Mouse (Mus musculus) MEL (cell line): Measurements from ENCODE around the gene Creb3l2. TPM values are rescaled to one million over a fixed set of nuclear protein-coding genes. Genes with fewer than 3 reads are reported as not detected.

ENCODE experiments used
- DNase-seq: peaks from one replicate; pipeline ENCODE4 v3.0.0; 2011; ENCODE audit warnings: low read depth, low spot score
- H3K27ac ChIP-seq: 2 replicates; pipeline ENCODE4 v1.5.1; 2012; ENCODE audit warnings: low read depth, mild to moderate bottlenecking, control low read depth, low read length, moderate library complexity; ENCODE audit not compliant: control insufficient read depth
- H3K27me3 ChIP-seq, 2 experiments: fragments of 150-350 bp in 1 of 2; sonication (generic) in 1 of 2; 2 replicates each; pipeline ENCODE4 v1.6.1; 2012; ENCODE audit warnings: low read length in 2 of 2, mild to moderate bottlenecking in 2 of 2, improper control_type of control experiment in 1 of 2, moderate library complexity in 1 of 2; ENCODE audit not compliant: insufficient read depth in 2 of 2, control insufficient read depth in 1 of 2
- H3K36me3 ChIP-seq, 2 experiments: 2 replicates each; pipeline ENCODE4 v1.6.1; 2012 to 2014; ENCODE audit warnings: low read length in 2 of 2, improper control_type of control experiment in 1 of 2, inconsistent platforms in 1 of 2, mild to moderate bottlenecking in 1 of 2; ENCODE audit not compliant: insufficient read depth in 2 of 2, control insufficient read depth in 1 of 2
- H3K4me1 ChIP-seq, 2 experiments: fragments of 150-350 bp in 1 of 2; sonication (generic) in 1 of 2; 2 replicates each; pipeline ENCODE4 v1.6.1; 2012; ENCODE audit warnings: low read length in 2 of 2, improper control_type of control experiment in 1 of 2, mild to moderate bottlenecking in 1 of 2; ENCODE audit not compliant: insufficient read depth in 2 of 2, control insufficient read depth in 1 of 2
- H3K4me3 ChIP-seq, 2 experiments: fragments of 150-350 bp in 1 of 2; sonication (generic) in 1 of 2; 2 replicates each; pipeline ENCODE4 v1.5.1; 2012; ENCODE audit warnings: low read depth in 2 of 2, low read length in 2 of 2, mild to moderate bottlenecking in 2 of 2, moderate library complexity in 2 of 2, control low read depth in 1 of 2, improper control_type of control experiment in 1 of 2; ENCODE audit not compliant: control insufficient read depth in 1 of 2, insufficient read depth in 1 of 2
- H3K79me2 ChIP-seq: 2 replicates; pipeline ENCODE4 v1.6.1; 2012; ENCODE audit warnings: mild to moderate bottlenecking, low read length, moderate library complexity; ENCODE audit not compliant: control insufficient read depth, poor library complexity, insufficient read depth
- H3K9ac ChIP-seq: 2 replicates; pipeline ENCODE4 v1.6.1; 2012; ENCODE audit warnings: low read depth, mild to moderate bottlenecking, control low read depth, low read length, moderate library complexity; ENCODE audit not compliant: control insufficient read depth, poor library complexity, severe bottlenecking
- H3K9me3 ChIP-seq: fragments of 150-350 bp; sonication (generic); replicated peaks from 2 replicates; pipeline ENCODE4 v1.6.1; 2012; ENCODE audit warnings: mild to moderate bottlenecking, low read length, improper control_type of control experiment, moderate library complexity; ENCODE audit not compliant: insufficient read depth
- BHLHE40 ChIP-seq: IDR thresholded peaks from 2 replicates; pipeline ENCODE4 v1.6.1; 2012; ENCODE audit warnings: low read depth, mild to moderate bottlenecking, inconsistent platforms, low read length, improper control_type of control experiment, borderline replicate concordance
- CHD1 ChIP-seq: IDR thresholded peaks from 2 replicates; pipeline ENCODE4 v1.6.1; 2012; ENCODE audit warnings: low read depth, mild to moderate bottlenecking, inconsistent platforms, low read length, improper control_type of control experiment
- CHD2 ChIP-seq: IDR thresholded peaks from 2 replicates; pipeline ENCODE4 v1.6.1; 2011; ENCODE audit warnings: low read length, improper control_type of control experiment
- EP300 ChIP-seq, 2 experiments: IDR thresholded peaks; 2 replicates each; pipeline ENCODE4 v1.6.1; 2011; ENCODE audit warnings: improper control_type of control experiment in 2 of 2, low read length in 2 of 2, low read depth in 1 of 2, mild to moderate bottlenecking in 1 of 2
- ETS1 ChIP-seq: IDR thresholded peaks from 2 replicates; pipeline ENCODE4 v1.6.1; 2012; ENCODE audit warnings: low read depth, mild to moderate bottlenecking, inconsistent platforms, low read length, improper control_type of control experiment, moderate library complexity
- GABPA ChIP-seq: IDR thresholded peaks from 2 replicates; pipeline ENCODE4 v1.6.1; 2012; ENCODE audit warnings: low read depth, mild to moderate bottlenecking, inconsistent platforms, low read length, improper control_type of control experiment, moderate library complexity
- GATA1 ChIP-seq: IDR thresholded peaks from 2 replicates; pipeline ENCODE4 v1.6.1; 2011; ENCODE audit warnings: low read depth, low read length, improper control_type of control experiment
- JUND ChIP-seq: IDR thresholded peaks from 2 replicates; pipeline ENCODE4 v1.6.1; 2011; ENCODE audit warnings: low read depth, mild to moderate bottlenecking, improper control_type of control experiment, low read length
- KAT2A ChIP-seq: conservative IDR thresholded peaks from 2 replicates; pipeline ENCODE4 v1.6.1; 2012; ENCODE audit warnings: low read depth, low read length, improper control_type of control experiment, inconsistent platforms
- MAFK ChIP-seq: IDR thresholded peaks from 2 replicates; pipeline ENCODE4 v1.6.1; 2011; ENCODE audit warnings: low read depth, mild to moderate bottlenecking, low read length, improper control_type of control experiment, borderline replicate concordance
- MAX ChIP-seq: IDR thresholded peaks from 2 replicates; pipeline ENCODE4 v1.6.1; 2011; ENCODE audit warnings: low read length, improper control_type of control experiment
- MAZ ChIP-seq: IDR thresholded peaks from 2 replicates; pipeline ENCODE4 v1.6.1; 2012; ENCODE audit warnings: low read depth, mild to moderate bottlenecking, inconsistent platforms, low read length, improper control_type of control experiment
- MEF2A ChIP-seq: IDR thresholded peaks from 2 replicates; pipeline ENCODE4 v1.6.1; 2014; ENCODE audit warnings: low read depth, mild to moderate bottlenecking, inconsistent platforms, low read length, improper control_type of control experiment; ENCODE audit not compliant: poor library complexity, insufficient replicate concordance, severe bottlenecking; ENCODE audit errors: extremely low read depth
- MYB ChIP-seq: IDR thresholded peaks from 2 replicates; pipeline ENCODE4 v1.6.1; 2011; ENCODE audit warnings: mild to moderate bottlenecking, low read depth, low read length, improper control_type of control experiment
- POLR2A ChIP-seq, 2 experiments: IDR thresholded peaks; 2 replicates each; pipeline ENCODE4 v1.6.1; 2011 to 2012; ENCODE audit warnings: low read length in 2 of 2, mild to moderate bottlenecking in 2 of 2, control low read depth in 1 of 2, improper control_type of control experiment in 1 of 2, low read depth in 1 of 2, moderate library complexity in 1 of 2; ENCODE audit not compliant: control insufficient read depth in 1 of 2, insufficient read depth in 1 of 2, poor library complexity in 1 of 2
- POLR2AphosphoS2 ChIP-seq: IDR thresholded peaks from 2 replicates; pipeline ENCODE4 v1.6.1; 2011; ENCODE audit warnings: low read length, improper control_type of control experiment
- POLR2AphosphoS5 ChIP-seq: IDR thresholded peaks from 2 replicates; pipeline ENCODE4 v1.6.1; 2012; ENCODE audit warnings: low read depth, borderline replicate concordance, mild to moderate bottlenecking, inconsistent platforms, low read length, moderate library complexity, mixed read lengths
- RCOR1 ChIP-seq: IDR thresholded peaks from 2 replicates; pipeline ENCODE4 v1.6.1; 2012; ENCODE audit warnings: low read depth, mild to moderate bottlenecking, inconsistent platforms, low read length, improper control_type of control experiment
- TBP ChIP-seq: IDR thresholded peaks from 2 replicates; pipeline ENCODE4 v1.8.0; 2011; ENCODE audit warnings: low read depth, low read length, improper control_type of control experiment
- TCF12 ChIP-seq: IDR thresholded peaks from 2 replicates; pipeline ENCODE4 v1.6.1; 2014; ENCODE audit warnings: low read depth, mild to moderate bottlenecking, inconsistent platforms, low read length, improper control_type of control experiment, moderate library complexity
- UBTF ChIP-seq: IDR thresholded peaks from 2 replicates; pipeline ENCODE4 v1.6.1; 2012; ENCODE audit warnings: low read depth, mild to moderate bottlenecking, inconsistent platforms, low read length, improper control_type of control experiment, moderate library complexity, borderline replicate concordance; ENCODE audit not compliant: insufficient read depth
- USF1 ChIP-seq: IDR thresholded peaks from 2 replicates; pipeline ENCODE4 v1.6.1; 2014; ENCODE audit warnings: low read depth, mild to moderate bottlenecking, inconsistent platforms, low read length, improper control_type of control experiment, moderate library complexity
- ZKSCAN1 ChIP-seq: IDR thresholded peaks from 2 replicates; pipeline ENCODE4 v1.6.1; 2012; ENCODE audit warnings: low read depth, mild to moderate bottlenecking, inconsistent platforms, low read length, improper control_type of control experiment, moderate library complexity
- ZMIZ1 ChIP-seq: IDR thresholded peaks from 2 replicates; pipeline ENCODE4 v1.6.1; 2012; ENCODE audit warnings: low read depth, mild to moderate bottlenecking, inconsistent platforms, low read length, improper control_type of control experiment, moderate library complexity
- polyA plus RNA-seq, 2 experiments: library from polyadenylated mRNA; stranded (reverse) in 1 of 2; unstranded in 1 of 2; fragments of >175 nt in 1 of 2; fragments of >200 nt in 1 of 2; gene quantifications; 2 replicates each; pipeline versions ENCODE4 v1.2.1 to v1.2.4; 2012; ENCODE audit warnings: low replicate concordance in 2 of 2, low read depth in 1 of 2; ENCODE audit not compliant: insufficient read length in 2 of 2, insufficient read depth in 1 of 2, missing spikeins in 1 of 2
- total RNA-seq: library from RNA; depleted of rRNA; stranded (reverse); fragments of 300-350 nt; gene quantifications from 2 replicates; pipeline ENCODE4 v1.2.3, GENCODE M21; 2012

Creb3l2 gene
- total and polyA plus RNA-seq, 3 experiments, result not detected

GRCm38 (mm10) chr6:37423386-37423785 lies 18.6 kb downstream of the Creb3l2 start:
- Histone ChIP-seq H3K79me2 (no peaks in the 10 kb centered on the region), H3K9ac (no peak overlapping the region), H3K4me1 (no peaks in the 10 kb centered on the region), H3K9me3 (no peaks in the 10 kb centered on the region), H3K27me3 (no peaks in the 10 kb centered on the region), H3K27ac (no peak overlapping the region), H3K36me3 (no peaks in the 10 kb centered on the region), H3K4me3 (no peak overlapping the region)
- TF ChIP-seq MAFK (no peak), MYB (no peak), EP300 (IDR thresholded peaks at IDR 0.05; ENCODE audit: low read depth in 1 of 2, low read length in 2 of 2) (no peak), ZKSCAN1 (no peak), USF1 (no peak), RCOR1 (no peak), POLR2AphosphoS2 (no peak), GATA1 (no peak), TBP (no peak), UBTF (no peak)
- DNase-seq, result no peak

GRCm38 (mm10) chr6:37421124-37421523 lies 20.8 kb downstream of the Creb3l2 start:
- Histone ChIP-seq H3K36me3 (no peaks in the 10 kb centered on the region), H3K4me3 (no peak overlapping the region), H3K27ac (no peak overlapping the region), H3K9ac (no peak overlapping the region), H3K4me1 (no peaks in the 10 kb centered on the region), H3K9me3 (no peaks in the 10 kb centered on the region), H3K79me2 (no peaks in the 10 kb centered on the region), H3K27me3 (no peaks in the 10 kb centered on the region)
- no peak for DNase-seq
- TF ChIP-seq POLR2AphosphoS5 (no peak), RCOR1 (no peak), USF1 (no peak), CHD1 (no peak), BHLHE40 (no peak), POLR2A (IDR thresholded peaks at IDR 0.05; ENCODE audit: control insufficient read depth in 1 of 2, insufficient read depth in 1 of 2, low read depth in 1 of 2, low read length in 2 of 2, poor library complexity in 1 of 2) (no peak), ZMIZ1 (no peak)

DNA sequence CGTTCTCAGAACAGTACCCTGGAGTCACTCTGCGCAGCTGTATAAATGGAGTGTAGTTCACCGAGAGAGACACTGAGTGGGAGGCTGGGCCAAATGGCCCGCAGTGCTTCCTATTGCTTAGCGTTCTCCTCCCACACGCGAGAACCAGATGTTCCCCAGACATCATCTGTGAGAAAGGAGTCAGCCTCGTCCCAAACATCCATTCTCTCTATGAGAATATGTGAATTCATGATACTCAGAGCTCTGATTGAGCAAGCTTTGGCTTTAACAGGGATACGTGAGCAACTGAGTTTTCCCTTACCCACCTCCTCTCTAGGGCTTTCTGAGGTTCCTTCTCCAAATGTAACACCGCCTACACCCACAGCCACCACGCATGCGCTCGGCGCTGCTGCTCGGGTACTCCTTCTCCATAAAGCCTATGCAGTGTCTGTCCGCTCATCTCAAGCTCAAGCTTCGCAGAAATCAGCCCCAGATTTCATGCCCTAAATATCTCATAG lies 22.5 kb downstream of the Creb3l2 start:
- Histone ChIP-seq H3K79me2 (no peaks in the 10 kb centered on the region), H3K4me3 (no peak overlapping the region), H3K4me1 (no peaks in the 10 kb centered on the region), H3K27me3 (no peaks in the 10 kb centered on the region), H3K9me3 (no peaks in the 10 kb centered on the region), H3K36me3 (no peaks in the 10 kb centered on the region), H3K27ac (no peak overlapping the region), H3K9ac (no peak overlapping the region)
- no peak for TF ChIP-seq ZKSCAN1
- no peak for TF ChIP-seq JUND
- no peak for TF ChIP-seq TBP
- TF ChIP-seq MAZ, result no peak
- TF ChIP-seq POLR2AphosphoS5, result no peak
- no peak for TF ChIP-seq GABPA
- no peak for TF ChIP-seq POLR2A (IDR thresholded peaks at IDR 0.05; ENCODE audit: control insufficient read depth in 1 of 2, insufficient read depth in 1 of 2, low read depth in 1 of 2, low read length in 2 of 2, poor library complexity in 1 of 2)
- TF ChIP-seq KAT2A, result no peak
- TF ChIP-seq CHD2, result no peak
- no peak for TF ChIP-seq TCF12
- no peak for TF ChIP-seq ETS1
- no peak for TF ChIP-seq MAFK
- TF ChIP-seq MAX, result no peak
- TF ChIP-seq MEF2A, result no peak
- DNase-seq, result no peak
